Mouse (Mus musculus): ENCODE results near the gene Olfr1160.
"Not testable (repeated sequence)": the region's sequence is repeated elsewhere in the genome, so short reads cannot be mapped to it uniquely, and the experiment has no call there.

- TF ChIP-seq POLR2A (IDR thresholded peaks at IDR 0.05; ENCODE audit: borderline replicate concordance, extremely low read depth, low read depth, low read length); CTCF (IDR thresholded peaks at IDR 0.05; ENCODE audit: insufficient read depth, low read length): not testable (repeated sequence)
Observed at GRCm38 (mm10) chr2:88022474-88022873, 14.4 kb upstream of the Olfr1160 start, which contains the start of gene Olfr1161.

Data from lung, adult 2 months (tissue).